Mouse (Mus musculus): ENCODE measurements at regions not wholly inside any gene's neighbourhood (a gene's known extent, or its start where the extent isn't known, plus 50 kb on each side); places are given as distances from the start of the nearest gene placed in this dataset.

DNA sequence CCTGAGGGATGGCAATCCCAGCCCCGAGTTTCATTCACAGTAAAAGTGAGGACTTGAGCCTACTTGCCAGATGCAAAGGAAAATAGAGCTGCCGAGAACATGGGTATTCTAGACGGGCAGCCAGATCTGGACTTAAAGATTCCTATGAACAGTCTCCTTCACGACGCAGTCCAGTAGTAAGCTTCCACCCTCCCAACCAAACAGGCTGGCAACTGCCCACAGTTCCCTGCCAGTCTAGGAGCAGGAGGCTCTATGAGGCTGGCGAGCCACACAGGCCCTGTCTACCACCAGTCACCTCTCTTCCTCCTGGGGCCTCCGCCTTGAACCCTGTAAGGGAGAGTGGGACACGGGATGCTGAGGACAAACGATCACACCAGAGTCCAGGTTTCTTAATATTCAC lies 153.5 kb upstream of the Snrpn start:
- DNase-seq = no peak

DNA sequence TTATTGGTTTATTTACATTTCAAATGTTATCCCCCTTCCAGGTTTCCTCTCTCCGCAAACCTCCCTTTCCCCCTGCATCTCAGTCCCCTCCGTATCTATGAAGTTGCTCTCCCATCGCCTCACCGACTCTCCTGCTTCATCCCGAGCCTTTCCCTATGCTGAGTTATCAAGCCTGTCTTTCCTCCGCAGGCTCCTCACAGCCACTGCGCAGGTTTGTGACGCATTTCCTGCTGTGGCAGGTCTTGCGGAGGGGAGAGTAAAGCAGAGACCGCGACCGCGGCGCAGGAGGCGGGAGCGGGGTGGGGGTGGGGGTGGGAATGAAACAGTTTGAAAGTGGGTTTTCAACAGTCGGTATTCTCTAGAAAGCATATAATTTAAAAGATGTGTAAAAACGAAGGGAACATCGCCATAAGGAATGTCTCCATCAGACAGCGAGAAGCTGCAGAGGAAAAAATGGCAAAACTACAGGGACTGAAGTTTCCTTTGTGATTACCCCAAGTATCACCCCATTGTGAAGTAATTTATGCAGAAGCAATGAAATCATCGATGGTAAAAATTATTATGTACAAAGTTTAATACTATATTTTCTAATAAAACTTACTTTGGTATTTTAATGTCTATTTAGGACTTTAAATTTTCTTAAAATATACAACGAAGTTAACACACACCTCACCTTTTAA lies 104.3 kb upstream of the Snrpn start:
- DNase-seq = peak; percentile 42

DNA sequence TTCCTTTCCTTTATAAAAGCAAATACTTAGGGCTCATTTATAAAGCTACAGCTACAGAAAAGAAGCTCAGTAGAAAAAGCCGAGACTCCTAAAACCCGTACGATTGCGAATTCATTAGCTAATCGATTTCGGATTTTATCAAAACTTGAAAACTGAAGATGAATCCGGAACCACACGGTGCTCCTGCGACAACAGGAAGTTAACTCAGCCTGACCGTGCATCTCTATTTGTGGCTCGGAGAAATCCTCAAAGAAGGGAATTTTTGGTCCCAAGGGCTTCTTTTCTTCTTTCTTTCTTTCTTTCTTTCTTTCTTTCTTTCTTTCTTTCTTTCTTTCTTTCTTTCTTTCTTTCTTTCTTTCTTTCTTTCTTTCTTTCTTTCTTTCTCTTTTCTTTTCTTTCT lies 103.7 kb upstream of the Snrpn start:
- DNase-seq = peak; percentile 65

DNA sequence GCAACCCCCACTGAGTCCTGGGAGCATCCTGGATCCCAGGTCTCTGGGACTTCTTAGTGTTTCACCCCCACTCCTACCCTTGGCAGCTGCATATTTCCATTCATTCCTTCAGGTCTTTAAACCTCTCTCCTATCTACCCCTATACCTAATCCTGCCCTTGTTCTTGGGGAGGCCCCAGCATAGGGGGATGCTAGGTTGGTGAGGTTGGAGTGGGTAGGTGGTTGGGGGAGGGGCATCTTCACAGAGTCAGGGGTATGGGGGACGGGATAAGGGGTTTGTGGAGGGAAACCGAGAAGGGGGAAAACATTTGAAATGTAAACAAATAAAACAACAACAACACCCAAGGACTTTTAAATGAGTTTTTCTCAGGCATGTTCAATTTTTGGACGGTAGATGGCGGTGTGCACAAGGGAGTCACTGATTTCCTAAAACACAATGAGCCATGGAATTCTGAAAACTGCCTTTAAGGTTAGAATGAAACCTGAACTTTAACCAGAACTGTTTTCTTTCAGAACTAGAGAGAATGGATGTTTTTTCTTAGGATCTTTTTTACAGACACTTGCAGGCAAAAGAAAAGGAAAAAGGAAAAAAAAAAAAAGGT lies 98.7 kb upstream of the Snrpn start:
- peak; percentile 60 for DNase-seq

DNA sequence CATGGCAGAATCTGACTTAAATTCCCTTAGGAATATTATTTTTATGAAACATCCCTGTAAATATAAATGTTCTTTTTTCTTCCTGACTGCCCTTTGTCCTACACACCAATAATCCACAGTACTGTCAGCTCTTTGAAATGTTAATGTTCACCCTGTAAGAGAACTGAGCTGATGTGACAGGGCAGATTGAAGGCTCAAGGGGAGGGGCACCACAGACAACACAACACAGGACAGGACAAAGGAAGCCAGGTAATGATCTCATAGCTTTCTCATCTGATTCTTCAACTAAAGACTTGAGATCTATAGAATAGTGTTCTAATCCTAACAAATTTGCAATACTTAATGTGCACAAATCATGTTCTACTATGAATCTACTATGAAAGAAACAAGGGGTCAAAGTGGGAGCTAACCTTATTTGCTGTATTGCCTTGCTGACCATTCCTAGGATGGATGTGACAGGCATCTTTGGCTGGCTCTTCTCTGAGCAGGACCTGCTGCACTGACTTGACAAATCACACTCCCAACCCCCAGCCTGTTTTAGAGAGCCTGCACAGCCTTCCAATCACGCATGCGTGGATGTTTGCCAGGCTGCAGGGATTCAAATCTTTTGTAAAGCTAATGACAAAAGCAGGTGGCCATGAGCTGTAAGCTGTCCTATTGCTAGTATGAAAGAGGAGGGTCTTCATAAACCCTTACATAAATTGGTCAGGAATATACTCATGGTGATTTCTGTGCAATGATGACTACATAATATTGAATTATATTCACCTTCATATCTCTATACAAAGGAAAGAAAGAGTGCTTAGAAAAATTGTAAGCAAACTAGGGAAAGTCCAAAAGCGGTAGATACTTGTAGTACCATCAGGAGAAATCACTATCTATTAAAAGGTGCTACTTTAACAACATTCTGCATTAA lies 76.6 kb upstream of the Snrpn start:
- DNase-seq = peak; percentile 44

All from kidney, adult 9 months (tissue).